Mouse (Mus musculus) lung, embryonic 16.5 days (tissue): ENCODE results near the gene Esrra. TPM values are rescaled to one million over a fixed set of nuclear protein-coding genes. Genes with fewer than 3 reads are reported as not detected.

Experiments used
- ATAC-seq: fragments of 200-750 bp; cut with Nextera tagmentation; 2 replicates; pipeline ENCODE4 v1.8.0; 2017; ENCODE audit warnings: low read depth, mild to moderate bottlenecking, moderate library complexity
- H3K27ac ChIP-seq: fragments of 300-500 bp; sonication (generic); 2 replicates; pipeline ENCODE4 v1.5.1; 2014; ENCODE audit warnings: mild to moderate bottlenecking, control low read depth, low read length
- H3K27me3 ChIP-seq: fragments of 300-500 bp; sonication (generic); 2 replicates; pipeline ENCODE4 v1.6.1; 2014; ENCODE audit warnings: low read depth, low read length, mixed read lengths; ENCODE audit not compliant: control insufficient read depth, insufficient read depth
- H3K36me3 ChIP-seq: fragments of 300-500 bp; sonication (generic); 2 replicates; pipeline ENCODE4 v1.6.1; 2014; ENCODE audit warnings: low read length; ENCODE audit not compliant: control insufficient read depth, insufficient read depth
- H3K4me1 ChIP-seq: fragments of 300-500 bp; sonication (generic); replicated peaks from 2 replicates; pipeline ENCODE4 v1.6.1; 2014; ENCODE audit warnings: low read length, mixed read lengths; ENCODE audit not compliant: control insufficient read depth, insufficient read depth
- H3K4me2 ChIP-seq: fragments of 300-500 bp; sonication (generic); 2 replicates; pipeline ENCODE4 v1.6.1; 2014; ENCODE audit warnings: low read depth, low read length, control low read depth
- H3K4me3 ChIP-seq: fragments of 300-500 bp; sonication (generic); 2 replicates; pipeline ENCODE4 v1.5.1; 2014; ENCODE audit warnings: mild to moderate bottlenecking, low read length, control low read depth
- H3K9ac ChIP-seq: fragments of 300-500 bp; sonication (generic); 2 replicates; pipeline ENCODE4 v1.6.1; 2014; ENCODE audit warnings: low read length, control low read depth
- H3K9me3 ChIP-seq: fragments of 300-500 bp; sonication (generic); 2 replicates; pipeline ENCODE4 v1.6.1; 2016; ENCODE audit warnings: low read length; ENCODE audit not compliant: control insufficient read depth
- WGBS: fragments of 180-500 bp; shearing (Covaris S2); extraction: QIAGEN DNeasy Blood & Tissue Kit; methylation state at CpG from one replicate; pipeline ENCODE4 v1.1.7; 2014; 5-methylcytosine and 5-hydroxymethylcytosine counted together
- polyA plus RNA-seq: library from polyadenylated mRNA; unstranded; fragments of >200 nt; fragmentation: Nextera tagmentation; extraction: Ambion mirVana; gene quantifications from 2 replicates; pipeline ENCODE4 v1.2.1, GENCODE M21; 2015

Gene Esrra
- polyA plus RNA-seq, 1 experiment from 2014 or later: 8.5 TPM

GRCm38 (mm10) chr19:6893731-6894451, 27.7 kb downstream of the Esrra start:
- no peaks in the 10 kb centered on the region for H3K9me3 ChIP-seq
- H3K27ac ChIP-seq: no peak overlapping the region
- no peak overlapping the region for H3K9ac ChIP-seq
- no peaks in the 10 kb centered on the region for H3K4me1 ChIP-seq
- no peaks in the 10 kb centered on the region for H3K36me3 ChIP-seq
- H3K4me2 ChIP-seq: no peak overlapping the region
- no peaks in the 10 kb centered on the region for H3K27me3 ChIP-seq
- H3K4me3 ChIP-seq: no peak overlapping the region
- no peak for ATAC-seq
- 90% methylated on average over 14 of the region's 14 CpGs for WGBS

GRCm38 (mm10) chr19:6892512-6892911, 29.1 kb downstream of the Esrra start:
- Histone ChIP-seq H3K36me3 (no peaks in the 10 kb centered on the region), H3K9me3 (no peaks in the 10 kb centered on the region), H3K4me3 (no peak overlapping the region), H3K4me2 (no peak overlapping the region), H3K27me3 (no peaks in the 10 kb centered on the region), H3K9ac (no peak overlapping the region), H3K27ac (no peak overlapping the region), H3K4me1 (no peaks in the 10 kb centered on the region)
- 49% methylated on average over 4 of the region's 4 CpGs for WGBS
- no peak for ATAC-seq

GRCm38 (mm10) chr19:6877965-6878364, 43.6 kb downstream of the Esrra start:
- Histone ChIP-seq H3K9me3 (peaks cover 7% of the 10 kb centered on the region), H3K27ac (no peak overlapping the region), H3K4me1 (no peaks in the 10 kb centered on the region), H3K9ac (no peak overlapping the region), H3K4me2 (no peak overlapping the region), H3K36me3 (no peaks in the 10 kb centered on the region), H3K4me3 (no peak overlapping the region), H3K27me3 (no peaks in the 10 kb centered on the region)
- 74% methylated on average over 4 of the region's 4 CpGs for WGBS
- ATAC-seq: no peak

- no peak overlapping the region for H3K4me2 ChIP-seq
- ATAC-seq: no peak
Measured at GRCm38 (mm10) chr19:6876799-6877198, 44.8 kb downstream of the Esrra start.

GRCm38 (mm10) chr19:6875834-6876233, 45.8 kb downstream of the Esrra start:
- Histone ChIP-seq H3K9me3 (peaks cover 7% of the 10 kb centered on the region), H3K4me2 (no peak overlapping the region), H3K27me3 (no peaks in the 10 kb centered on the region), H3K4me1 (no peaks in the 10 kb centered on the region), H3K36me3 (no peaks in the 10 kb centered on the region), H3K9ac (no peak overlapping the region), H3K4me3 (no peak overlapping the region), H3K27ac (no peak overlapping the region)
- no peak for ATAC-seq
- WGBS: 81% methylated on average over 6 of the region's 6 CpGs

More at GRCm38 (mm10) chr19:6876799-6877198, 44.8 kb downstream of the Esrra start:
- Histone ChIP-seq H3K9ac (no peak overlapping the region), H3K4me3 (no peak overlapping the region), H3K36me3 (no peaks in the 10 kb centered on the region), H3K27me3 (no peaks in the 10 kb centered on the region), H3K4me1 (no peaks in the 10 kb centered on the region), H3K27ac (no peak overlapping the region), H3K9me3 (peaks cover 7% of the 10 kb centered on the region)

- Histone ChIP-seq H3K36me3 (no peaks in the 10 kb centered on the region), H3K4me3 (no peak overlapping the region), H3K27me3 (no peaks in the 10 kb centered on the region), H3K4me1 (no peaks in the 10 kb centered on the region), H3K4me2 (no peak overlapping the region), H3K9ac (no peak overlapping the region), H3K27ac (no peak overlapping the region), H3K9me3 (no peaks in the 10 kb centered on the region)
- no peak for ATAC-seq
- 78% methylated on average over 1 of the region's 1 CpGs for WGBS
Measured at GRCm38 (mm10) chr19:6874257-6874656, 47.4 kb downstream of the Esrra start.

DNA sequence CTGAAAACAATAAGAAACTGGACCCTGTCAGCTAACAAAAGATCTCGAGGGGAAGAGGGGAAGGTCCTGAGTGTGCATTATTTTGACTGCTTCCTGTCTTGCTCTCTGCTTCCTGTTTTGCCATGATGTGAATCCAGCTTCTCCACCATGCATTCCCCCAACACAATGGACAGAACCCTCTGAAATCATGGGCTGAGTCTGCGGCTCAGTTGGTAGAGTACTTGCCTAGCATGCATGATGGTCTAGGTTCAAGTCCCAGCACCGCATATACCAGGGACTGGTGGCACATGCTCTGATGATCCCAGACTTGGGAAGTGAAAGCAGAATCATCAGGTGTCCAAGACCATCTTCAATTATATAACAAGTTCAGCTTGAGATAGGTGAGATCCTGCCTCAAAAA, 48.9 kb downstream of the Esrra start:
- whole genome bisulfite sequencing: 67% methylated on average over 3 of the region's 3 CpGs
- Histone ChIP-seq H3K4me3 (no peak overlapping the region), H3K9me3 (no peaks in the 10 kb centered on the region), H3K27me3 (no peaks in the 10 kb centered on the region), H3K27ac (no peak overlapping the region), H3K4me1 (no peaks in the 10 kb centered on the region), H3K4me2 (no peak overlapping the region), H3K36me3 (no peaks in the 10 kb centered on the region), H3K9ac (no peak overlapping the region)
- ATAC-seq: no peak

DNA sequence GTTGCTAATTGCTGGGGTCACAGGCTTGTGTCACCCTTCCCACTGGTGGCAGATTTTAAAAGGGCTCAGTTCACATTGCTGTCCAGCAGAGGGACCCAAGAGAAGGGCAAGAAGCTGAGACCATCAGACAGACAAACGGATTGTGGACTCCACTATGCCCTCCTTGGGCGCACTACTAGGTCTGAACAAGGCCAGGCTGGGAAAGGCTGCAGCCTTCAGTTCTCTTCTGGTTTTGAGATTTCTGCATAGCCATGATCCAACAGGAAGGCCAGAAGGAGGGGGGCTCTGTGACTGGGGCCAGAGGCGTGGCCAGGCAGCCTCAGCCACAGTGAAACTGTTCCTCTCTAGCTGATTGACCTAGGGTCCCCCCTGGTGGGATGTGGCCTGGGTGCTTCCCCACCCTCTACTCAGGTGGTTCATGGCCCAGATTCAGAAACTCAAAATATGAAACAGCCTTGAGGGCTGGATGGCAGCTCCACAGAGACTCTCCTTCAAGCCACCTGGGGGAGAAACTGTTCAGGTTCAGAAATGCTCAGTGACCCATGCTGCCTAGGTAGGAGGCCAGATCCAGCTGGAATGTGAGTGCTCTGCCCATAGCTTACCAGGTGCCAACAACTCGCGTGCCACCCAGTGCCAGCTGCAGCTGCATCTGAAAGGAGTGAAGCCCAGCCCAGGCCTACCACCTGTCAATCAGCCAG, 49.9 kb downstream of the Esrra start:
- H3K9me3 ChIP-seq: no peaks in the 10 kb centered on the region
- no peak overlapping the region for H3K9ac ChIP-seq
- H3K4me3 ChIP-seq: no peak overlapping the region
- H3K27me3 ChIP-seq: no peaks in the 10 kb centered on the region
- H3K36me3 ChIP-seq: no peaks in the 10 kb centered on the region
- ATAC-seq: peak; percentile 34; the same call in 1 of the 2 replicates
- WGBS: 59% methylated on average over 5 of the region's 5 CpGs
- H3K27ac ChIP-seq: no peak overlapping the region
- no peaks in the 10 kb centered on the region for H3K4me1 ChIP-seq
- no peak overlapping the region for H3K4me2 ChIP-seq

DNA sequence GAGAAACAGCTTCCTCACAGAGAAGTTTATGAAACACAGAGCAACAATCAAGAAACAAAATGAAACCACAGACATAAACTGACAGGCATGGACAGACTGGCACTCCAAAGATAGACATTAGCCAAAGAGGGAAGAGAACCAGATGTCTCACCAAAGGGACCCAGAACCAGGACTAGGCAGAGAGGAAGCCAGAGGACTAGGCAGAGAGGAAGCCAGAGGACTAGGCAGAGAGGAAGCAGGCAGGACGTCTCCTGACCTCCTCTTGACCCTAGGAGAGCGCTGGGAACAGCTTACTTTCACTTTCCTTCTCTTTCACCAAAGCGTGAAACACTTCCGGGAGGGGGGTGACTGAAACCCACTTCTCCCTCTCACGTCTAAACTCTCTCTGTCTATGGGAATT, 52.3 kb downstream of the Esrra start:
- no peaks in the 10 kb centered on the region for H3K36me3 ChIP-seq
- ATAC-seq: peak; percentile 84
- H3K9ac ChIP-seq: peak overlapping the region; percentile 33
- no peaks in the 10 kb centered on the region for H3K27me3 ChIP-seq
- no peak overlapping the region for H3K27ac ChIP-seq
- peak overlapping the region; percentile 39 for H3K4me3 ChIP-seq
- 0% methylated on average over 5 of the region's 5 CpGs for WGBS
- no peaks in the 10 kb centered on the region for H3K9me3 ChIP-seq
- peak overlapping the region; percentile 55 for H3K4me2 ChIP-seq
- no peaks in the 10 kb centered on the region for H3K4me1 ChIP-seq
